Mouse (Mus musculus): ENCODE results near the gene Cnr2.

GRCm38 (mm10) chr4:135885676-135886075, 9.5 kb upstream of the Cnr2 start:
- TF ChIP-seq EP300 (IDR thresholded peaks at IDR 0.05; ENCODE audit: insufficient read depth, low read depth, low read length), result no peak
- TF ChIP-seq POLR2A (IDR thresholded peaks at IDR 0.05; ENCODE audit: insufficient read depth, low read length), result no peak
- no peak for TF ChIP-seq CTCF (IDR thresholded peaks at IDR 0.05; ENCODE audit: low read depth, low read length)
